In the genomic region with DNA sequence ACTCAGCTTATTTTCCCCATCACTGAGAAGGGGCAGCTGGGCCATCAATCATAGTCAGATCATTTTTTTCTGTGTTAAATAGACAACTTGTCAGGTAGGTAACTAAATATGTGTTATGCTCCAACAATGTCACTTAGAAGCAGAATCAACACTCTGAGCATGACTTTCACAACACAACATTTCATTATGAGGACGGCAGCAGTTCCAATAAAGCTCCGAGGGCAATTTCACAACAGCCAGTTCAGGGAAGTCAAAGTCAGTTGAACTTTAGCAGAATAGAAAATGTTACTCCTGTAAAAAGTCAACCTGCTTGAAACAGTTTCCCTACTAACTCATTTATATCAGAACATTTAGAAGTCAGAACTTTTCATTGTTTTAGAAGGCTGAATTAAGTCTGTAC, we compare ENCODE assay signal across 12 mouse cellular contexts.
"Had no signal": no experiment of that assay in that cellular context is flagged by ENCODE, and none has a peak within 500 bp of the region (broad histone marks: within the 10 kb centered on the region; RNA-seq: fewer than 3 reads in every experiment).

No protein-coding gene starts in this region.

- DNase-seq: kidney, adult 9 months; kidney, postnatal 14 days; layer of hippocampus, adult 9-11 months; liver; liver, postnatal 0 days; lung, embryonic 14.5 days; retina, postnatal 1 day; right cerebral cortex, postnatal 25 days; spleen, adult 18-20 months; thymus, postnatal 25 days had no signal

- ATAC-seq: liver, postnatal 0 days; lung, postnatal 0 days; midbrain, embryonic 15.5 days had no signal
